Mouse (Mus musculus): Measurements from ENCODE around the gene Kctd5. TPM values are rescaled to one million over a fixed set of nuclear protein-coding genes. Genes with fewer than 3 reads are reported as not detected.

Gene Kctd5
- polyA plus RNA-seq, 1 experiment = not detected

DNA sequence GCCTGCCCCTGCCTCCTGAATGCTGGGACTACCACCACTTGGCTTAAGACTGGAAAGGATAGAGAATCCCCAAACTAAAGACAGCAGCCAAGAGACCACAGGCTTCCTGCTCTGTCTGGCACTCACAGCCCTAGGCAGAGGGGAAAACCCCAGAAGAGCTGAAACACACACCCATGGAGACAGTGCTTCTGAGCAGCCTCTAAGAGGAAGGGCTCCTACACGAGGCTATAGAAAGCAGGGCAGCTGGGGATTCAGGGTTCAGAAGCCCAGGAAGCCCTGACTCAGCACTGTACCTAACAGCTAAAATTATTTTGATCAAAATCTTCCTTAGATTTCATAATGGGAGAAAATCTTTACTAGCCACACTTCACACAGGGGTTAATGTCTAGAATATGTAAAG is 11.3 kb upstream of the Kctd5 start:
- Histone ChIP-seq H3K4me3 (ENCODE audit: insufficient read depth, low read depth, low read length) (no peak overlapping the region), H3K4me1 (ENCODE audit: control insufficient read depth, insufficient read depth, low read length) (no peaks in the 10 kb centered on the region), H3K27ac (ENCODE audit: insufficient read depth, low read depth, low read length) (no peak overlapping the region)
- TF ChIP-seq CTCF (IDR thresholded peaks at IDR 0.05; ENCODE audit: insufficient read depth, low read depth, low read length) (no peak), POLR2A (IDR thresholded peaks at IDR 0.05; ENCODE audit: insufficient read depth, low read depth, low read length) (no peak)
- 50% methylated on average over 1 of the region's 1 CpGs for WGBS

DNA sequence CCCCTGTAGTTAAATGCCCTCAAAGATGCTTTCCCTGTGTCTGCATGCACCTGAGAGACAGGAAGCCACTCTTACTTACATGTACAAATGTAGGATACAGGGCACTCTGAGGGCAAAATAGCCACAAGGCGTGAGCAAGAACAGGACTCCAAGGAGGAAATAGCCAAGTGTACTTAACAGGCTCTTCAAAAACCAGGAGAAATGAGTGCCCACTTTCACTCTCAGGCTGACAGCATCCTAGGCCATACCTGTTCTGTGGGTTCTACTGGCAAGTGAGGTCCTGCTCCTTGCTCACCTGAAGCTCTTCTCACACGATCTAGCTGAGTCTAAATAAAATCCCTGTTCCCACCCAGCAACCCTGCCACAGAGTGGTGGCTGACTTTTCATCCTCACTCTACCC is 3.8 kb upstream of the Kctd5 start:
- H3K4me3 ChIP-seq (ENCODE audit: insufficient read depth, low read depth, low read length) = no peak overlapping the region
- WGBS = 96% methylated on average over 2 of the region's 2 CpGs

DNA sequence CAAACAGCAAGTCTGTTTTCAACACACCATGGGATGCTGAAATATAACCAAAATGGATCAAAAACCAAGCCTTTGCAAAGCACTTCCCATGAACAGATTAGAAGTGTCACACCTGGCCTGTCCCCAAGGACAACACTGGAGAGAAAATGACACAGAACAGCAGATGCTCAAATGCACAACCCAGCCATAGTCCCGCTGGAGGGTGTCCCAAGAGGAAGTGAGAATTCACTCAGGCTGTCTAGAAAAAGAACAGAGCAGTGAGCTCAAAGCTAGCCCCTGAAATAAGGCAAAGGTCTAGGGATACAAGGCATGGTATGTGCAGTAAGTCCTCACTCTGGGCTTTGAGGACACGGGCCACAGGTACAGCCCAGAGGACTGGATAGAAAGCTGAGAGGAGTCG is 3.8 kb downstream of the Kctd5 start:
- Histone ChIP-seq H3K4me3 (ENCODE audit: insufficient read depth, low read depth, low read length) (no peak overlapping the region), H3K4me1 (ENCODE audit: control insufficient read depth, insufficient read depth, low read length) (peaks cover 15% of the 10 kb centered on the region), H3K27ac (ENCODE audit: insufficient read depth, low read depth, low read length) (no peak overlapping the region)
- 86% methylated on average over 3 of the region's 3 CpGs for WGBS
- TF ChIP-seq POLR2A (IDR thresholded peaks at IDR 0.05; ENCODE audit: insufficient read depth, low read depth, low read length) = no peak
- TF ChIP-seq CTCF (IDR thresholded peaks at IDR 0.05; ENCODE audit: insufficient read depth, low read depth, low read length) = no peak

More for the DNA sequence above, 3.8 kb upstream of the Kctd5 start:
- no peak overlapping the region for H3K27ac ChIP-seq (ENCODE audit: insufficient read depth, low read depth, low read length)
- H3K4me1 ChIP-seq (ENCODE audit: control insufficient read depth, insufficient read depth, low read length) = no peaks in the 10 kb centered on the region
- TF ChIP-seq CTCF (IDR thresholded peaks at IDR 0.05; ENCODE audit: insufficient read depth, low read depth, low read length) = no peak
- no peak for TF ChIP-seq POLR2A (IDR thresholded peaks at IDR 0.05; ENCODE audit: insufficient read depth, low read depth, low read length)

DNA sequence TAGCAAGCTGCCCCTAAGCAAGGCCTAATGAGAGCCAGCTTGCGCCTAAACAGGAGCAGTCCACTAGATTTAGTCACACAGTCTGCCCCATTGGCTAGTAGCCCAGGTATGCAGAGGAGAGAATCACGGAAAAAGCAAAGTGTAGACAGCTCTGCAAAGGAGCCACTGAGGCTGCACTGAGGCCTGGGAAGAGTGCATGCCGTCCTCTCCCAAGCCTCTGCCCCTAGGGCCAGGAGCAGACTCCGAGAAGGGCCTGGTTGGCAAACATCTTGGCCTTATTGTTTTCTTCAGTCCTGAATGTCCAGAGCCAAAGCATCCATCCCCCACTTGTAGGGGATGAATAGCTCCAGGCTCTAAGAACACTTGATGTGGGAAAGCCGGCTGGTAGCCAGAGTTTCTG is 5.0 kb downstream of the Kctd5 start:
- Histone ChIP-seq H3K27ac (ENCODE audit: insufficient read depth, low read depth, low read length) (peak overlapping the region; percentile 34; the same call in 1 of the 2 replicates), H3K4me3 (ENCODE audit: insufficient read depth, low read depth, low read length) (no peak overlapping the region), H3K4me1 (ENCODE audit: control insufficient read depth, insufficient read depth, low read length) (peaks cover 15% of the 10 kb centered on the region)
- no peak for TF ChIP-seq CTCF (IDR thresholded peaks at IDR 0.05; ENCODE audit: insufficient read depth, low read depth, low read length)
- no peak for TF ChIP-seq POLR2A (IDR thresholded peaks at IDR 0.05; ENCODE audit: insufficient read depth, low read depth, low read length)
- WGBS = 29% methylated on average over 5 of the region's 5 CpGs

- Histone ChIP-seq H3K4me1 (ENCODE audit: control insufficient read depth, insufficient read depth, low read length) (peaks cover 14% of the 10 kb centered on the region), H3K27ac (ENCODE audit: insufficient read depth, low read depth, low read length) (peak overlapping the region; percentile 20; the same call in 1 of the 2 replicates), H3K4me3 (ENCODE audit: insufficient read depth, low read depth, low read length) (no peak overlapping the region)
- WGBS = 58% methylated on average over 4 of the region's 4 CpGs
- TF ChIP-seq POLR2A (IDR thresholded peaks at IDR 0.05; ENCODE audit: insufficient read depth, low read depth, low read length) = no peak
- no peak for TF ChIP-seq CTCF (IDR thresholded peaks at IDR 0.05; ENCODE audit: insufficient read depth, low read depth, low read length)
Observed at GRCm38 (mm10) chr17:24062459-24063155, 10.7 kb downstream of the Kctd5 start.

- no peak for TF ChIP-seq CTCF (IDR thresholded peaks at IDR 0.05; ENCODE audit: insufficient read depth, low read depth, low read length)
- 85% methylated on average over 5 of the region's 5 CpGs for WGBS
- Histone ChIP-seq H3K4me1 (ENCODE audit: control insufficient read depth, insufficient read depth, low read length) (peaks cover 4% of the 10 kb centered on the region; the same call in 1 of the 2 replicates), H3K4me3 (ENCODE audit: insufficient read depth, low read depth, low read length) (no peak overlapping the region), H3K27ac (ENCODE audit: insufficient read depth, low read depth, low read length) (no peak overlapping the region)
Observed at GRCm38 (mm10) chr17:24057730-24058245, 15.5 kb downstream of the Kctd5 start.

- Histone ChIP-seq H3K4me1 (ENCODE audit: control insufficient read depth, insufficient read depth, low read length) (0 out of 2 replicates have a peak, but pooled peaks cover 3% of the 10 kb centered on the region), H3K4me3 (ENCODE audit: insufficient read depth, low read depth, low read length) (no peak overlapping the region), H3K27ac (ENCODE audit: insufficient read depth, low read depth, low read length) (no peak overlapping the region)
- WGBS = 87% methylated on average over 14 of the region's 14 CpGs
- TF ChIP-seq POLR2A (IDR thresholded peaks at IDR 0.05; ENCODE audit: insufficient read depth, low read depth, low read length) = no peak
- no peak for TF ChIP-seq CTCF (IDR thresholded peaks at IDR 0.05; ENCODE audit: insufficient read depth, low read depth, low read length)
Observed at GRCm38 (mm10) chr17:24056636-24057625, 16.4 kb downstream of the Kctd5 start.

DNA sequence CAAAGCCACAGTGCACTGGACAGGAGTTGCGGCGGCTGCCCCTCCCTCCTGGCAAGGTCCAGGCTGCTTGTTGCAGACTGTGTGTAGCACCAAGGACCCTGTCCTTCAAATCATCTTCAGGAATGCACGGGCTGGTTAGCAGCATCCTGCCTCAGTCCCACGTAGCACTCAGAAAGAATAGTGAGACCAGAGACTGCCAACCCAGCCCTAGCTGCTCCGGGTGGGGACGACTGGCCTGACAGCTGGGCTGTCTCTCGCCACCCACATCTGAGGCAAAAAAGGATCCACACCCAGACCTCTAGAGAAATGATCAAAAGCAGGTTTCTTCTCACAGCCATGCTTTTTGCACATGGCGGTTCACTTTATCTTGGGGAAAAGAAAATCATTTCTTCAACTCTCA is 24.3 kb downstream of the Kctd5 start:
- Histone ChIP-seq H3K27ac (ENCODE audit: insufficient read depth, low read depth, low read length) (no peak overlapping the region), H3K4me3 (ENCODE audit: insufficient read depth, low read depth, low read length) (no peak overlapping the region), H3K4me1 (ENCODE audit: control insufficient read depth, insufficient read depth, low read length) (no peaks in the 10 kb centered on the region)
- 71% methylated on average over 8 of the region's 8 CpGs for WGBS
- TF ChIP-seq CTCF (IDR thresholded peaks at IDR 0.05; ENCODE audit: insufficient read depth, low read depth, low read length) = no peak
- TF ChIP-seq POLR2A (IDR thresholded peaks at IDR 0.05; ENCODE audit: insufficient read depth, low read depth, low read length) = no peak

GRCm38 (mm10) chr17:24048053-24048452 is 25.2 kb downstream of the Kctd5 start:
- TF ChIP-seq CTCF (IDR thresholded peaks at IDR 0.05; ENCODE audit: insufficient read depth, low read depth, low read length) = no peak
- TF ChIP-seq POLR2A (IDR thresholded peaks at IDR 0.05; ENCODE audit: insufficient read depth, low read depth, low read length) = no peak
- no peak overlapping the region for H3K4me3 ChIP-seq (ENCODE audit: insufficient read depth, low read depth, low read length)
- H3K4me1 ChIP-seq (ENCODE audit: control insufficient read depth, insufficient read depth, low read length) = no peaks in the 10 kb centered on the region
- no peak overlapping the region for H3K27ac ChIP-seq (ENCODE audit: insufficient read depth, low read depth, low read length)
- 85% methylated on average over 5 of the region's 5 CpGs for WGBS

Data from olfactory bulb, adult 2 months (tissue).